Mouse (Mus musculus): ENCODE results near the gene Ddrgk1. TPM values are rescaled to one million over a fixed set of nuclear protein-coding genes. Genes with fewer than 3 reads are reported as not detected.
A peak's percentile ranks its signal among the peaks of the same experiment; 100 is the strongest.

Gene Ddrgk1
- total and polyA plus RNA-seq, 2 experiments from 2014 or later: 14.4 to 83.3 TPM

GRCm38 (mm10) chr2:130697153-130697810 lies 32.8 kb upstream of the Ddrgk1 start, which contains the start of gene Slc4a11:
Gene Slc4a11, minus strand, starts transcription at chr2:130697519.
- H3K4me3 ChIP-seq (ENCODE audit: low read length): peak within 1 kb of the TSS; percentile 56
- H3K27ac ChIP-seq: no peak within 1 kb of the TSS
- no peaks in the 10 kb centered on the region for H3K9me3 ChIP-seq (ENCODE audit: low read length)
- peaks cover 4% of the 10 kb centered on the region; the same call in 1 of the 2 replicates for H3K4me1 ChIP-seq (ENCODE audit: insufficient read depth, low read length)
- TF ChIP-seq CTCF (IDR thresholded peaks at IDR 0.05; ENCODE audit: low read depth): no peak
- peak within 1 kb of the TSS; percentile 100 for H3K4me2 ChIP-seq (ENCODE audit: low read depth, low read length)
- DNase-seq (ENCODE audit: low spot score) (peak; percentile 24), ATAC-seq (peak; percentile 59)
- H3K27me3 ChIP-seq (ENCODE audit: insufficient read depth, low read length): 0 out of 2 replicates have a peak, but pooled peaks cover 10% of the 10 kb centered on the region
- peak within 1 kb of the TSS; percentile 46 for H3K9ac ChIP-seq (replicated peaks; ENCODE audit: low read length)
- H3K36me3 ChIP-seq (ENCODE audit: insufficient read depth, low read length): no peaks in the 10 kb centered on the region
- under 1% methylated on average over 61 of the region's 65 CpGs for WGBS

GRCm38 (mm10) chr2:130696700-130697152 lies 32.3 kb upstream of the Ddrgk1 start:
- Histone ChIP-seq H3K4me2 (ENCODE audit: low read depth, low read length) (peak overlapping the region; percentile 100), H3K4me3 (ENCODE audit: low read length) (peak overlapping the region; percentile 56), H3K27me3 (ENCODE audit: insufficient read depth, low read length) (0 out of 2 replicates have a peak, but pooled peaks cover 10% of the 10 kb centered on the region), H3K4me1 (ENCODE audit: insufficient read depth, low read length) (peaks cover 4% of the 10 kb centered on the region; the same call in 1 of the 2 replicates), H3K27ac (no peak overlapping the region), H3K9me3 (ENCODE audit: low read length) (no peaks in the 10 kb centered on the region), H3K36me3 (ENCODE audit: insufficient read depth, low read length) (no peaks in the 10 kb centered on the region), H3K9ac (replicated peaks; ENCODE audit: low read length) (peak overlapping the region; percentile 46)
- DNase-seq (ENCODE audit: low spot score): no peak
- ATAC-seq: 0 out of 2 replicates have a peak, but pooled peaks have one; percentile 16
- no peak for TF ChIP-seq CTCF (IDR thresholded peaks at IDR 0.05; ENCODE audit: low read depth)
- 1% methylated on average over 31 of the region's 31 CpGs for WGBS

GRCm38 (mm10) chr2:130693563-130693962 lies 29.1 kb upstream of the Ddrgk1 start:
- Histone ChIP-seq H3K36me3 (ENCODE audit: insufficient read depth, low read length) (no peaks in the 10 kb centered on the region), H3K9me3 (ENCODE audit: low read length) (no peaks in the 10 kb centered on the region), H3K4me2 (ENCODE audit: low read depth, low read length) (no peak overlapping the region), H3K27me3 (ENCODE audit: insufficient read depth, low read length) (0 out of 2 replicates have a peak, but pooled peaks cover 10% of the 10 kb centered on the region), H3K9ac (replicated peaks; ENCODE audit: low read length) (no peak overlapping the region), H3K27ac (no peak overlapping the region), H3K4me1 (ENCODE audit: insufficient read depth, low read length) (peaks cover 4% of the 10 kb centered on the region; the same call in 1 of the 2 replicates), H3K4me3 (ENCODE audit: low read length) (no peak overlapping the region)
- WGBS: 48% methylated on average over 3 of the region's 3 CpGs
- TF ChIP-seq CTCF (IDR thresholded peaks at IDR 0.05; ENCODE audit: low read depth): no peak
- DNase-seq (ENCODE audit: low spot score) (no peak), ATAC-seq (no peak)

- DNase-seq (ENCODE audit: low spot score): no peak
- Histone ChIP-seq H3K27me3 (ENCODE audit: insufficient read depth, low read length) (no peaks in the 10 kb centered on the region), H3K4me1 (ENCODE audit: insufficient read depth, low read length) (no peaks in the 10 kb centered on the region), H3K36me3 (ENCODE audit: insufficient read depth, low read length) (no peaks in the 10 kb centered on the region), H3K27ac (no peak overlapping the region), H3K9me3 (ENCODE audit: low read length) (no peaks in the 10 kb centered on the region), H3K9ac (replicated peaks; ENCODE audit: low read length) (no peak overlapping the region), H3K4me3 (ENCODE audit: low read length) (no peak overlapping the region), H3K4me2 (ENCODE audit: low read depth, low read length) (no peak overlapping the region)
- TF ChIP-seq CTCF (IDR thresholded peaks at IDR 0.05; ENCODE audit: low read depth): no peak
- WGBS: 84% methylated on average over 2 of the region's 2 CpGs
- no peak for ATAC-seq
Observed at GRCm38 (mm10) chr2:130689011-130689410, 24.6 kb upstream of the Ddrgk1 start.

GRCm38 (mm10) chr2:130685426-130685825 lies 21.0 kb upstream of the Ddrgk1 start:
- H3K4me1 ChIP-seq (ENCODE audit: insufficient read depth, low read length): no peaks in the 10 kb centered on the region
- no peaks in the 10 kb centered on the region for H3K9me3 ChIP-seq (ENCODE audit: low read length)
- DNase-seq (ENCODE audit: low spot score) (no peak), ATAC-seq (no peak)
- H3K27me3 ChIP-seq (ENCODE audit: insufficient read depth, low read length): no peaks in the 10 kb centered on the region
- no peak overlapping the region for H3K27ac ChIP-seq
- H3K4me3 ChIP-seq (ENCODE audit: low read length): no peak overlapping the region
- H3K9ac ChIP-seq (replicated peaks; ENCODE audit: low read length): no peak overlapping the region
- no peak overlapping the region for H3K4me2 ChIP-seq (ENCODE audit: low read depth, low read length)
- WGBS: 91% methylated on average over 9 of the region's 9 CpGs
- peaks cover 16% of the 10 kb centered on the region for H3K36me3 ChIP-seq (ENCODE audit: insufficient read depth, low read length)
- TF ChIP-seq CTCF (IDR thresholded peaks at IDR 0.05; ENCODE audit: low read depth): no peak

- Histone ChIP-seq H3K36me3 (ENCODE audit: insufficient read depth, low read length) (peaks cover 52% of the 10 kb centered on the region), H3K9ac (replicated peaks; ENCODE audit: low read length) (no peak overlapping the region), H3K4me1 (ENCODE audit: insufficient read depth, low read length) (no peaks in the 10 kb centered on the region), H3K27me3 (ENCODE audit: insufficient read depth, low read length) (no peaks in the 10 kb centered on the region), H3K4me3 (ENCODE audit: low read length) (no peak overlapping the region), H3K9me3 (ENCODE audit: low read length) (no peaks in the 10 kb centered on the region), H3K27ac (no peak overlapping the region), H3K4me2 (ENCODE audit: low read depth, low read length) (no peak overlapping the region)
- DNase-seq (ENCODE audit: low spot score) (no peak), ATAC-seq (no peak)
- 73% methylated on average over 3 of the region's 3 CpGs for whole genome bisulfite sequencing
- TF ChIP-seq CTCF (IDR thresholded peaks at IDR 0.05; ENCODE audit: low read depth): no peak
Observed at GRCm38 (mm10) chr2:130681531-130681930, 17.1 kb upstream of the Ddrgk1 start.

- Histone ChIP-seq H3K4me3 (ENCODE audit: low read length) (no peak overlapping the region), H3K9me3 (ENCODE audit: low read length) (no peaks in the 10 kb centered on the region), H3K9ac (replicated peaks; ENCODE audit: low read length) (no peak overlapping the region), H3K27me3 (ENCODE audit: insufficient read depth, low read length) (no peaks in the 10 kb centered on the region), H3K4me1 (ENCODE audit: insufficient read depth, low read length) (no peaks in the 10 kb centered on the region), H3K36me3 (ENCODE audit: insufficient read depth, low read length) (peaks cover 68% of the 10 kb centered on the region), H3K27ac (no peak overlapping the region), H3K4me2 (ENCODE audit: low read depth, low read length) (no peak overlapping the region)
- no peak for TF ChIP-seq CTCF (IDR thresholded peaks at IDR 0.05; ENCODE audit: low read depth)
- DNase-seq (ENCODE audit: low spot score) (no peak), ATAC-seq (no peak)
- WGBS: 88% methylated on average over 6 of the region's 6 CpGs
Observed at GRCm38 (mm10) chr2:130679899-130680298, 15.4 kb upstream of the Ddrgk1 start.

All from hindbrain, postnatal 0 days (tissue).